Mouse (Mus musculus) C2C12 (cell line): Measurements from ENCODE around the gene Syt14.

Experiments
- CEBPB ChIP-seq: IDR thresholded peaks from one replicate; pipeline ENCODE4 v1.6.1; 2011; ENCODE audit warnings: low read depth, mild to moderate bottlenecking, control low read depth, moderate library complexity
- CTCF ChIP-seq: IDR thresholded peaks from one replicate; pipeline ENCODE4 v1.5.1; 2011; ENCODE audit not compliant: control insufficient read depth, insufficient read depth, insufficient read length
- FOSL1 ChIP-seq: IDR thresholded peaks from one replicate; pipeline ENCODE4 v1.8.0; 2011; ENCODE audit warnings: mild to moderate bottlenecking, low read length; ENCODE audit not compliant: poor library complexity, insufficient read depth, severe bottlenecking
- MAX ChIP-seq: IDR thresholded peaks from one replicate; pipeline ENCODE4 v1.6.1; 2011; ENCODE audit warnings: mild to moderate bottlenecking, control low read depth
- MYOD1 ChIP-seq: IDR thresholded peaks from one replicate; pipeline ENCODE4 v1.6.1; 2011; ENCODE audit warnings: low read depth; ENCODE audit not compliant: control insufficient read depth, insufficient read length
- MYOG ChIP-seq: IDR thresholded peaks from one replicate; pipeline ENCODE4 v1.6.1; 2011; ENCODE audit not compliant: control insufficient read depth, insufficient read length; ENCODE audit errors: extremely low read depth
- USF1 ChIP-seq: IDR thresholded peaks from one replicate; pipeline ENCODE4 v1.6.1; 2011; ENCODE audit warnings: low read depth, mild to moderate bottlenecking, control low read depth, moderate library complexity

- TF ChIP-seq MYOG (no peak), CTCF (no peak), CEBPB (peak; percentile 30), MYOD1 (no peak), USF1 (no peak), MAX (no peak), FOSL1 (no peak)
These were observed 103.8 kb downstream of the Syt14 start for GRCm38 (mm10) chr1:192931797-192932196.
